22 mouse cellular contexts compared by ENCODE assay signal in the genomic region with DNA sequence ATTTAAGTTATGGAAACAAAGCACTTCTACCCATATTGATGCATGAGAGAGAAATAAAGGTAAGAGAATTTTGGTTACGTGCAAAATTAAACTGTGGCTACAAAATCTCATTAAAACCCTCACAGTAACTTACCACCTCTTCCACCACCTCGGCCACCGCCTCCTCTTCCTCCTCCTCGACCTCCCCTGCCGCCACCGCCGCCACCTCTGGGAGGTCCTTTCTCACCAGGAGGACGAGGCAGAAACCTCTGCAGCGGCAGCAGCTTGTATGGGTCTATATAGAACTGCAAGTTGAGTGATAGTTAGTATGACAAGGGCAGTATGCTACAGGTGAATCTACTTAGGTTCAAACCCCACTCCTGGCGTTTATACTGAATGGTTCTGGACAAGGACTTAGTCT. TPM values are rescaled to one million over a fixed set of nuclear protein-coding genes. Genes with fewer than 3 reads are reported as not detected.
"Had no signal": no experiment of that assay in that cellular context is flagged by ENCODE, and none has a peak within 500 bp of the region (broad histone marks: within the 10 kb centered on the region; RNA-seq: fewer than 3 reads in every experiment).

No protein-coding gene starts in this region.

- DNase-seq: left cerebral cortex, postnatal 4 days; liver; liver, embryonic 13.5 days; liver, postnatal 0 days; lung, adult 18-20 months; lung, adult 2 months; lung, embryonic 14.5 days; lung, postnatal 10 days; lung, postnatal 14 days; lung, postnatal 36 days; lung, postnatal 4 days; midbrain, embryonic 14.5 days had no signal

RNA-seq across cellular contexts. Expression of gene Cfi, which starts 9.0 kb away (rescaled TPM):
- total RNA-seq: left cerebral cortex, postnatal 10 days; left cerebral cortex, postnatal 14 days; left cerebral cortex, postnatal 25 days; left cerebral cortex, postnatal 36 days; left cerebral cortex, postnatal 4 days; megakaryocyte progenitor cell, adult 5-6 weeks; megakaryocyte, adult 5-6 weeks; megakaryocyte-erythroid progenitor cell, adult 5-6 weeks; monocyte, adult 5-6 weeks had no signal

RNA-seq across cellular contexts. Expression of gene Lrit3, which starts 22.9 kb away (rescaled TPM):
- total RNA-seq: left cerebral cortex, postnatal 14 days; left cerebral cortex, postnatal 36 days; liver, adult 2 months; megakaryocyte progenitor cell, adult 5-6 weeks; megakaryocyte-erythroid progenitor cell, adult 5-6 weeks; midbrain, postnatal 0 days; monocyte, adult 5-6 weeks had no signal
